Mouse (Mus musculus) intestine, embryonic 16.5 days (tissue): Measurements from ENCODE around the gene Agl. TPM values are rescaled to one million over a fixed set of nuclear protein-coding genes. Genes with fewer than 3 reads are reported as not detected.

Experiments
- ATAC-seq: fragments of 200-750 bp; cut with Nextera tagmentation; 2 replicates; pipeline ENCODE4 v1.8.0; 2017; ENCODE audit warnings: moderate TSS enrichment, moderate library complexity
- H3K27ac ChIP-seq: fragments of 300-500 bp; sonication (generic); 2 replicates; pipeline ENCODE4 v1.5.1; 2014; ENCODE audit warnings: mild to moderate bottlenecking, low read length
- H3K27me3 ChIP-seq: fragments of 300-500 bp; sonication (generic); replicated peaks from 2 replicates; pipeline ENCODE4 v1.6.1; 2014; ENCODE audit warnings: low read length, control low read depth, mixed read lengths; ENCODE audit not compliant: control insufficient read depth, insufficient read depth
- H3K36me3 ChIP-seq: fragments of 300-500 bp; sonication (generic); 2 replicates; pipeline ENCODE4 v1.6.1; 2014; ENCODE audit warnings: low read length, control low read depth; ENCODE audit not compliant: control insufficient read depth, insufficient read depth
- H3K4me1 ChIP-seq: fragments of 300-500 bp; sonication (generic); 2 replicates; pipeline ENCODE4 v1.6.1; 2014; ENCODE audit warnings: low read length, control low read depth, mixed read lengths; ENCODE audit not compliant: control insufficient read depth, insufficient read depth
- H3K4me2 ChIP-seq: fragments of 300-500 bp; sonication (generic); 2 replicates; pipeline ENCODE4 v1.6.1; 2014; ENCODE audit warnings: low read depth, low read length, control low read depth
- H3K4me3 ChIP-seq: fragments of 300-500 bp; sonication (generic); 2 replicates; pipeline ENCODE4 v1.5.1; 2014; ENCODE audit warnings: mild to moderate bottlenecking, low read length
- H3K9ac ChIP-seq: fragments of 300-500 bp; sonication (generic); 2 replicates; pipeline ENCODE4 v1.6.1; 2014; ENCODE audit warnings: low read depth, low read length
- H3K9me3 ChIP-seq: fragments of 300-500 bp; sonication (generic); 2 replicates; pipeline ENCODE4 v1.6.1; 2016; ENCODE audit warnings: low read length, control low read depth; ENCODE audit not compliant: control insufficient read depth
- WGBS: fragments of 180-500 bp; shearing (Covaris S2); extraction: QIAGEN DNeasy Blood & Tissue Kit; methylation state at CpG from one replicate; pipeline ENCODE4 v1.1.7; 2014; 5-methylcytosine and 5-hydroxymethylcytosine counted together
- polyA plus RNA-seq: library from polyadenylated mRNA; unstranded; fragments of >200 nt; fragmentation: Nextera tagmentation; extraction: Ambion mirVana; gene quantifications from 2 replicates; pipeline ENCODE4 v1.2.1, GENCODE M21; 2015

Gene Agl
- 9.9 and 10.3 TPM in 2 replicates for polyA plus RNA-seq

DNA sequence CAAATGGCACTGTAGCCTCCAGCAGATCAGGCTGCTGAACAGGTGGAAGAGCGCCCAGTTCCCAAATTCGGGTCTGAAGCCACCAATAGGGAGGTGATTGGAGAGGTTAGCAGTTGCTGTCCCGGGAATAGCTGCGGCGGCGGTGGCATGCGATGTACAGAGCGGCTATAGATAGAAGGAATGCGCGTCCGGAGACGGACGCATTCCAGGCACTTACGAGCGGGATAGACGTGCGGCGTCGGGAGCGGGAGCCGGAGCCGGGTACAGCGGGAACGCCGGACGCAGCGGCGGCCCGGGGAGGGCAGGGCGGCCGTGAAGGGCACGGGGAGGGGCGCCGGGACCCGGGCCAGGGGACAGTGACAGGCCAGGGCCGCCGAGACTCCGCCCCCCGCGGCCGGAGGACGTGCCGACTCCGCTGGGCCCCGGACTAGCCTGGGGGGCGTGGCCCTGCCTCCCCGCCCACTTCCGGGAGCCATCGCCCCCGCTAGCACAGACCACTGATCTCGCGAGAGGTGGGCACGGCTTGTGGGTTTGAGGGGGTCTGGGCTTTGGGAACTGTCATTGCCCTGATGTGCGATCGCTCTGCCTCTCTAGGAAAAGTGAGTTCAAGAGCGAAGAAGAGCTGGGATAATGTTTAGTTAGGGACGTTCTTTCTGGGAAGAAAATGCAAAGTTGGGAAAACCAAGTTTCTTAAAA lies at the start of gene Agl:
Agl (minus strand) TSS at position 356 of the 696 bp plus-strand sequence.
- H3K4me3 ChIP-seq: peak within 1 kb of the TSS; percentile 71
- H3K36me3 ChIP-seq: no peaks in the 10 kb centered on the region
- WGBS: under 1% methylated on average over 55 of the region's 57 CpGs
- H3K4me1 ChIP-seq: 0 out of 2 replicates have a peak, but pooled peaks cover 5% of the 10 kb centered on the region
- peak; percentile 100 for ATAC-seq
- peak within 1 kb of the TSS; percentile 78 for H3K4me2 ChIP-seq
- H3K27ac ChIP-seq: peak within 1 kb of the TSS; percentile 90
- H3K27me3 ChIP-seq: no peaks in the 10 kb centered on the region
- H3K9ac ChIP-seq: peak within 1 kb of the TSS; percentile 78
- no peaks in the 10 kb centered on the region for H3K9me3 ChIP-seq

- H3K27ac ChIP-seq: no peak overlapping the region
- H3K9ac ChIP-seq: no peak overlapping the region
- no peak overlapping the region for H3K4me2 ChIP-seq
- H3K9me3 ChIP-seq: no peaks in the 10 kb centered on the region
- no peak overlapping the region for H3K4me3 ChIP-seq
- H3K36me3 ChIP-seq: no peaks in the 10 kb centered on the region
- peaks cover 6% of the 10 kb centered on the region; the same call in 1 of the 2 replicates for H3K4me1 ChIP-seq
- no peak for ATAC-seq
- 83% methylated on average over 6 of the region's 6 CpGs for WGBS
- no peaks in the 10 kb centered on the region for H3K27me3 ChIP-seq
These were observed 49.6 kb upstream of the Agl start for GRCm38 (mm10) chr3:116857611-116858010.

GRCm38 (mm10) chr3:116852421-116852820 lies 44.5 kb upstream of the Agl start:
- no peak for ATAC-seq
- 90% methylated on average over 3 of the region's 3 CpGs for WGBS

GRCm38 (mm10) chr3:116850376-116850775 lies 42.4 kb upstream of the Agl start:
- H3K4me1 ChIP-seq: no peaks in the 10 kb centered on the region
- H3K4me2 ChIP-seq: no peak overlapping the region
- H3K27ac ChIP-seq: no peak overlapping the region
- no peaks in the 10 kb centered on the region for H3K9me3 ChIP-seq
- 88% methylated on average over 1 of the region's 1 CpGs for WGBS
- no peaks in the 10 kb centered on the region for H3K36me3 ChIP-seq
- no peak overlapping the region for H3K9ac ChIP-seq
- no peaks in the 10 kb centered on the region for H3K27me3 ChIP-seq
- H3K4me3 ChIP-seq: no peak overlapping the region
- no peak for ATAC-seq

More at GRCm38 (mm10) chr3:116852421-116852820, 44.5 kb upstream of the Agl start:
- no peak overlapping the region for H3K9ac ChIP-seq
- H3K9me3 ChIP-seq: no peaks in the 10 kb centered on the region
- no peak overlapping the region for H3K4me3 ChIP-seq
- H3K36me3 ChIP-seq: no peaks in the 10 kb centered on the region
- H3K4me2 ChIP-seq: no peak overlapping the region
- no peak overlapping the region for H3K27ac ChIP-seq
- no peaks in the 10 kb centered on the region for H3K4me1 ChIP-seq
- no peaks in the 10 kb centered on the region for H3K27me3 ChIP-seq

DNA sequence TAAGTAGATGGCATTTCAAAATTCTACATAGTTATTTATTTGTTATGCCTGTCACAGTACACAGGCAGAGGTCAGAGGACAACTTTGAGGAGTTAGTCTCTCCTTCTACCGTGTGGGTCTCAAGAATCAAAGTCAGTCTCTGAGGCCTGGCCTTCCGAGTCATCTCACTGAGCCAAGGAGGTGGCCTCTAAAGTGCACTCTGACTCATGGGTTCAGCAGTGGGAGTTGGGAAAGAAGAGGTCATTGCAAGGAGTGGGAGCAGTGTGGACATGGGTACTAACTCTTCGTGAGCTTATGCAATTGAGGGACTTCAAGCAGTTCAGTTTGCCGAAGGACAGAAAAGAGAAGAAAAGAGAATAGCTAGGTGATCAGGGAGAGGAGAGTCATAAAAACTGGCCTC lies 41.0 kb upstream of the Agl start:
- Histone ChIP-seq H3K36me3 (no peaks in the 10 kb centered on the region), H3K9me3 (no peaks in the 10 kb centered on the region), H3K9ac (no peak overlapping the region), H3K4me3 (no peak overlapping the region), H3K4me1 (no peaks in the 10 kb centered on the region), H3K27ac (no peak overlapping the region), H3K4me2 (no peak overlapping the region), H3K27me3 (no peaks in the 10 kb centered on the region)
- 78% methylated on average over 4 of the region's 4 CpGs for WGBS
- no peak for ATAC-seq

DNA sequence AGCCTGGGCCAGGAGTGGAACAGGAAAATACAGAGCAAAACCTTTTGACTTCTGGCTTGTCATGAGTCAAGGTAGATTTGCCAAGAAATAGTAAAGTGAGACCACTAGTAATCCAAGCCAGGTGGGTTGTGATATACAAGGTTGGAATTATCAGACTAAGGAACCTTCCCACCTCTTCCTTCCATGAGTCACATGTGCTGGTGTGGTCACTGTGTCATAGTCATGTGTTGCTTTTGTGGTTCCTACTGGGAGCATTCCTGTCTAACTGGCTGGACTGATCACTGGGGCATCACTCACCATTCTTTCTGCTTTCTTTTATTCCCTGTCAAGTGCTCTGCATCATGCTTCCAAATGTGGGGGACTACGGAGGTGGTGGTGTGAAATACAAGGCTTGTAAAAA lies 40.1 kb upstream of the Agl start:
- no peaks in the 10 kb centered on the region for H3K4me1 ChIP-seq
- WGBS: 93% methylated on average over 1 of the region's 1 CpGs
- ATAC-seq: no peak

DNA sequence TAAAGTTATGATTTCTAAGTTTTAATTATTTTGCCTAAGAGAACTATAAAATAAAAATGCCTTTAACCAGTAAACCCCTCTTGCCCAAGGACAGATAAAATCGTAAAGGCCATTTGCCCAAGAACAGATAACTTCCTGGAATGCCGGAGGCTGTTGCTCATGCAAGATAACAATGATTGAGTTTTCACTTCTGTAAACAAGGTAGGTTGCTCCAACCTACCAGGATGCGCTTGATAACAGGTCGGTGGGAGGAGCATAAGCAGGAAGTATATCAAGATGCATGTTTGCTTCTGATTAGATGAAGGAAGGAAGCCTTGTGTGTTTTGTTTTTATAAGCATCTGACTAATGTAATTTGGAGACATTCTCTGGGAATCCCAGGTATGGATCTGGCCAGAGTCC lies 38.1 kb upstream of the Agl start:
- no peak overlapping the region for H3K4me3 ChIP-seq
- WGBS: 48% methylated on average over 4 of the region's 4 CpGs
- no peak for ATAC-seq

More for the DNA sequence above, 40.1 kb upstream of the Agl start:
- Histone ChIP-seq H3K4me2 (no peak overlapping the region), H3K36me3 (no peaks in the 10 kb centered on the region), H3K9ac (no peak overlapping the region), H3K9me3 (no peaks in the 10 kb centered on the region), H3K27ac (no peak overlapping the region), H3K4me3 (no peak overlapping the region), H3K27me3 (no peaks in the 10 kb centered on the region)

DNA sequence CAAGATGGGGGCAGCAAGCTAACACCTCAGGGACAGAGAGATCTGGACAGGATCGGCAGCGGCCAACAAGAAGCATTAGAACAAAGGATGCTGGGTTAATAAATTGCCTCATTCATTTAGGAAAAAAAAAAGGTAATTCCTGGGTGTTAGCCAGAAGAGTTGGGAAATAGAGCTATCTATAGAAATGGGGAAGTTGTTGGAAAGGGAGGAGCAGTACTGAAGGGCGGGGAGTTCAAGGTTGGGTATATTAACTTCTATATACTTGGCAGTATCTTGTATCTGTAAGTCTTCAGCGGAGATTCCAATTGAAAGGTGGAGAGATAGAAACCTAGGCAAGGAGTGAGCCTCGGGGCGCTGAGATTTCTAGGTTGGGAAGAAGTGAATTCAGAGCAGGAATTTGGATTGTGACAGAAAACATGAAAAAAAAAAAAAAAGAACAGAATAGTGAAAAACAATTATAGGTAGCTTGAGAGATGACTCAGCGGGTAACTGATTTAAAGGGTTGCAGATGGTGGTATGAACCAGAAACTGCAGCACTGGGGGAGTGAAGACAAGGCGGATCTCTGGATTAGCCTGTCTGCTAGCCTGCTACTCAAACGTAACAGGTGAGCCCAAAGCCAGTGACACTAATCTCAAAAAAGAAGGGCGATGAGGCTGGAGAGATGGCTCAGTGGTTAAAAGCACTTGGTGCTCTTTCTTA lies 37.1 kb upstream of the Agl start:
- Histone ChIP-seq H3K27me3 (no peaks in the 10 kb centered on the region), H3K4me1 (no peaks in the 10 kb centered on the region), H3K36me3 (no peaks in the 10 kb centered on the region), H3K27ac (no peak overlapping the region), H3K4me2 (no peak overlapping the region), H3K9ac (no peak overlapping the region), H3K4me3 (no peak overlapping the region), H3K9me3 (no peaks in the 10 kb centered on the region)
- 88% methylated on average over 10 of the region's 10 CpGs for WGBS
- no peak for ATAC-seq

More for the DNA sequence above, 38.1 kb upstream of the Agl start:
- no peaks in the 10 kb centered on the region for H3K27me3 ChIP-seq
- H3K9ac ChIP-seq: no peak overlapping the region
- H3K9me3 ChIP-seq: no peaks in the 10 kb centered on the region
- H3K4me2 ChIP-seq: no peak overlapping the region
- H3K27ac ChIP-seq: no peak overlapping the region
- H3K4me1 ChIP-seq: no peaks in the 10 kb centered on the region
- no peaks in the 10 kb centered on the region for H3K36me3 ChIP-seq

DNA sequence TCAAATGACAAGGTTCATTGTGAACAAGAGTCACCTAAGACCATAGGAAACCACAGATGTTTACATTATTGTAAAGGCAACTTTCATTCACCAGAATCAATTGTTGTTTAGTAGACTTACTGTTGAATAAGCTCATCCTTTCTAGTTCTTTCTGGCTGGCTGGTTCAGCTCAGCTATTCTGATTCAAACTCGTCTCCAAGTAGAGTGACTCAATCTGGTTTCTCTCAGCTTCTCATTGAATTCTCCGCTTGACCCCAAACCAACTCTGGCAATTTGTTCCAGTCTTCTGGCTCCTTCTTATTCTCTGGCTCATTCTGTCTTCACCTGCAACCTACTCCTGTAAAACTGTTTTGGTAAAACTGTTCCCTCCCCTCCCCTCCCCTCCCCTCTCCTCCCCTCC lies 33.3 kb upstream of the Agl start:
- Histone ChIP-seq H3K4me3 (no peak overlapping the region), H3K27me3 (no peaks in the 10 kb centered on the region), H3K9ac (no peak overlapping the region), H3K27ac (no peak overlapping the region), H3K9me3 (no peaks in the 10 kb centered on the region), H3K36me3 (no peaks in the 10 kb centered on the region), H3K4me2 (no peak overlapping the region), H3K4me1 (no peaks in the 10 kb centered on the region)
- 81% methylated on average over 2 of the region's 2 CpGs for WGBS
- ATAC-seq: no peak
